Mouse (Mus musculus) liver, adult 2 months (tissue): ENCODE measurements at regions not wholly inside any gene's neighbourhood (a gene's known extent, or its start where the extent isn't known, plus 50 kb on each side); places are given as distances from the start of the nearest gene placed in this dataset.

ENCODE experiments used
- CTCF ChIP-seq: fragments of 200-500 bp; IDR thresholded peaks from 2 replicates; pipeline ENCODE4 v1.5.1; 2011; ENCODE audit warnings: low read depth, low read length, control low read depth
- POLR2A ChIP-seq: fragments of 200-500 bp; IDR thresholded peaks from 2 replicates; pipeline ENCODE4 v1.6.1; 2011; ENCODE audit warnings: low read length, control low read depth; ENCODE audit not compliant: insufficient read depth; ENCODE audit errors: extremely low read depth

GRCm38 (mm10) chr13:78310837-78311236, 111.3 kb upstream of the Nr2f1 start:
- TF ChIP-seq CTCF: no peak
- TF ChIP-seq POLR2A: no peak
